Mouse (Mus musculus) MEL-GATA-1-ER (cell line): Measurements from ENCODE around the gene Banp.

Experiments
- DNase-seq: peaks from one replicate; pipeline ENCODE4 v3.0.0-alpha.2; 2012; ENCODE audit warnings: low read depth; ENCODE audit errors: extremely low read depth

Banp gene

GRCm38 (mm10) chr8:122058951-122059350, 109.4 kb downstream of the Banp start:
- DNase-seq, result no peak

GRCm38 (mm10) chr8:122062508-122063223, 113.1 kb downstream of the Banp start:
- DNase-seq, result no peak

GRCm38 (mm10) chr8:122064353-122064752, 114.8 kb downstream of the Banp start:
- DNase-seq, result no peak

- DNase-seq, result no peak
Observed at GRCm38 (mm10) chr8:122067783-122068505, 118.4 kb downstream of the Banp start.

- DNase-seq, result no peak
Observed at GRCm38 (mm10) chr8:122068609-122069008, 119.1 kb downstream of the Banp start.

- DNase-seq, result no peak
Observed at GRCm38 (mm10) chr8:122069281-122069680, 119.7 kb downstream of the Banp start.

GRCm38 (mm10) chr8:122071193-122071592, 121.6 kb downstream of the Banp start:
- no peak for DNase-seq

GRCm38 (mm10) chr8:122073964-122074363, 124.4 kb downstream of the Banp start:
- no peak for DNase-seq

- no peak for DNase-seq
Observed at GRCm38 (mm10) chr8:122074442-122074841, 124.9 kb downstream of the Banp start.

GRCm38 (mm10) chr8:122074977-122075376, 125.4 kb downstream of the Banp start:
- DNase-seq, result no peak

GRCm38 (mm10) chr8:122076183-122076842, 126.8 kb downstream of the Banp start:
- DNase-seq, result no peak

- no peak for DNase-seq
Observed at GRCm38 (mm10) chr8:122078321-122078720, 128.8 kb downstream of the Banp start.
